Mouse (Mus musculus) kidney, embryonic 14.5 days (tissue): ENCODE results near the gene Dennd1a. TPM values are rescaled to one million over a fixed set of nuclear protein-coding genes. Genes with fewer than 3 reads are reported as not detected.

Experiments
- ATAC-seq: fragments of 200-750 bp; cut with Nextera tagmentation; 2 replicates; pipeline ENCODE4 v1.8.0; 2017; ENCODE audit warnings: moderate number of reproducible peaks, mild to moderate bottlenecking, moderate TSS enrichment, moderate library complexity; ENCODE audit not compliant: low FRiP score, low TSS enrichment
- H3K27ac ChIP-seq: fragments of 300-500 bp; sonication (generic); 2 replicates; pipeline ENCODE4 v1.5.1; 2014; ENCODE audit warnings: low read depth, mild to moderate bottlenecking, low read length, moderate library complexity, mixed read lengths
- H3K27me3 ChIP-seq: fragments of 300-500 bp; sonication (generic); 2 replicates; pipeline ENCODE4 v1.6.1; 2014; ENCODE audit warnings: mild to moderate bottlenecking, low read length; ENCODE audit not compliant: control insufficient read depth, insufficient read depth
- H3K36me3 ChIP-seq: fragments of 300-500 bp; sonication (generic); 2 replicates; pipeline ENCODE4 v1.6.1; 2014; ENCODE audit warnings: low read length, mixed read lengths; ENCODE audit not compliant: control insufficient read depth, insufficient read depth
- H3K4me1 ChIP-seq: fragments of 300-500 bp; sonication (generic); 2 replicates; pipeline ENCODE4 v1.6.1; 2014; ENCODE audit warnings: low read length, mixed read lengths; ENCODE audit not compliant: control insufficient read depth, insufficient read depth
- H3K4me2 ChIP-seq: fragments of 300-500 bp; sonication (generic); replicated peaks from 2 replicates; pipeline ENCODE4 v1.6.1; 2014; ENCODE audit warnings: low read depth, mild to moderate bottlenecking, low read length
- H3K4me3 ChIP-seq: fragments of 300-500 bp; sonication (generic); 2 replicates; pipeline ENCODE4 v1.5.1; 2014; ENCODE audit warnings: mild to moderate bottlenecking, low read length
- H3K9ac ChIP-seq: fragments of 300-500 bp; sonication (generic); 2 replicates; pipeline ENCODE4 v1.6.1; 2014; ENCODE audit warnings: low read depth, mild to moderate bottlenecking, low read length, moderate library complexity
- H3K9me3 ChIP-seq: fragments of 300-500 bp; sonication (generic); 2 replicates; pipeline ENCODE4 v1.6.1; 2016; ENCODE audit warnings: low read length; ENCODE audit not compliant: control insufficient read depth
- WGBS: fragments of 180-500 bp; shearing (Covaris S2); extraction: QIAGEN DNeasy Blood & Tissue Kit; methylation state at CpG from one replicate; pipeline ENCODE4 v1.1.7; 2014; 5-methylcytosine and 5-hydroxymethylcytosine counted together
- polyA plus RNA-seq: library from polyadenylated mRNA; unstranded; fragments of >200 nt; fragmentation: Nextera tagmentation; extraction: Ambion mirVana; gene quantifications from 2 replicates; pipeline ENCODE4 v1.2.1, GENCODE M21; 2014

Gene Dennd1a
- polyA plus RNA-seq, 1 experiment from 2014 or later, result 12.6 TPM

DNA sequence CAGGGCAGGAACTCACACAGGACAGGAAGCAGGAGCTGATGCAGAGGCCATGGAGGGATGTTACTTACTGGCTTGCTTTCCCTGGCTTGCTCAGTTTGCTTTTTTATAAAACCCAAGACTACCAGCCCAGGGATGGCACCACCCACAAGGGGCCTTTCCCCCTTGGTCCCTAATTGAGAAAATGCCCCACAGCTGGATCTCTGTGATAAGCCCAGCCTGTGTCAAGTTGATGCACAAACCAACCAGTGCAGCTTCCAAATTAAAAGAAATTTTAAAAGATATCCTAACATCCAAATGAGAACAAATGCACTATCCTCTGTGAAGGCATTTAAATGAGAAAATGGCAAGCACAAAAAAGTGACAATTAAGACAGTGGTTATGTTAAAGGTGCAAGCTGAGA is 95.6 kb downstream of the Dennd1a start:
- no peak overlapping the region for H3K4me3 ChIP-seq
- no peaks in the 10 kb centered on the region for H3K27me3 ChIP-seq
- H3K4me1 ChIP-seq, result no peaks in the 10 kb centered on the region
- H3K9me3 ChIP-seq, result no peaks in the 10 kb centered on the region
- no peak overlapping the region for H3K4me2 ChIP-seq
- no peak overlapping the region for H3K9ac ChIP-seq
- no peaks in the 10 kb centered on the region for H3K36me3 ChIP-seq
- H3K27ac ChIP-seq, result no peak overlapping the region
- ATAC-seq, result no peak

DNA sequence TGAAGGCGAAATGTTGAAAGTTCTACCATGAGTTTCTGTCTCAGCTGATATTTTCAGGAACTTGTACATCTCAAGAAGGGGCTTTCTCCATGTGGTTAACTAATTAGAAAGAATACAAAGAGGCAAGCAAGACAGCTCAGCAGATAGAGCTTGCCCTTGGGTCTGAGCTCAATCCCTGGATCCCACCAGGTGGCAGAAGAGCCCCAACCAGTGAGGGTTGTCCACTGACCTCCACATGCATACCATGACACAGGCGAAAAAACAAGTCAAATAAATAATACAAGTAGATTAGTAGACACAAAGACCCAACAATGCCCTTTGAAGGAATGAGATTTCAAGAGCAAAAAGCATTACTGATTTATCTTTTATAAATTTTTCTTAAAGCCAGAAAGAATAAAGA is 100.8 kb downstream of the Dennd1a start:
- Histone ChIP-seq H3K27me3 (no peaks in the 10 kb centered on the region), H3K27ac (no peak overlapping the region), H3K4me3 (no peak overlapping the region), H3K36me3 (no peaks in the 10 kb centered on the region), H3K9ac (no peak overlapping the region), H3K9me3 (no peaks in the 10 kb centered on the region), H3K4me2 (no peak overlapping the region), H3K4me1 (no peaks in the 10 kb centered on the region)
- no peak for ATAC-seq
- WGBS, result 80% methylated on average over 2 of the region's 2 CpGs

DNA sequence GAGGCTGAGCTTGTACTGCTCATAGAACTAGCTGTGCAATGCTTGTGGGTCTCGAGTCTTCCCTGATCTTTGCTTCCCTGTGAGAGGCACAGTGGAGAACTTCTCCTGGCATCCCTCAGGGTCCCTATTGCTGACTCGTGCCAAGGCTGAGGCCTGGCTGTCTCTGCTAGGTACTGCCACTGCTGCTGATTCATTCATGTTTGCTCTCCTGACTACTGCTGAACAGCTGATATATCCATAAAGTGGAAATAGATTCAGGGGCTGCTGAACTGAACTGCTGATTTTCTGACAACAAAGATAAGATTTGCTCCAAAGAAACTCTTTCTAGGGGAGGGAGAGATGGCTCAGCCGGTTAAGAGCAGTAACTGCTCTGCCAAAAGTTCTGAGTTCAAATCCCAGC is 102.2 kb downstream of the Dennd1a start:
- Histone ChIP-seq H3K36me3 (no peaks in the 10 kb centered on the region), H3K9me3 (no peaks in the 10 kb centered on the region)

DNA sequence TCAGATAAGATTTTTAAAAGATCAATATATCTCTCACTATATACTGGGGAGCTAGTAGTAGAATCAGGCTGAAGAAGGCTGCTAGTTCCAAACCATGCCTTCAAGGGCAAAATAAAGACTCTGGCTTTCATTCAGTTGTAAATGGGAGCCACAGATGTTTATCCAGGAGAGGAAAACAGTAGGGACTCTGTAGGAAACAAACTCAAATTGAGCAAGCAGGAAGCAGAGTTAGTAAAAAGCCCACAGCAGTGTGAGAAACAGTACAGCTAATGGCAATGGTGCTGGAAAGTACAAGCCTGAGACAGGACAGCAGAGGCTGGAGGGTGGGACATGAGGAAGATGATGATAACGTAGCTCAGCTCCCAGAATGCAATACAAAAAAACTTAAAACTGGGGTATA is 103.3 kb downstream of the Dennd1a start:
- Histone ChIP-seq H3K27me3 (no peaks in the 10 kb centered on the region), H3K36me3 (no peaks in the 10 kb centered on the region), H3K4me1 (no peaks in the 10 kb centered on the region), H3K27ac (no peak overlapping the region), H3K4me2 (no peak overlapping the region), H3K4me3 (no peak overlapping the region), H3K9me3 (no peaks in the 10 kb centered on the region), H3K9ac (no peak overlapping the region)
- WGBS, result 73% methylated on average over 1 of the region's 1 CpGs
- no peak for ATAC-seq

More for the DNA sequence above, 102.2 kb downstream of the Dennd1a start:
- Histone ChIP-seq H3K27ac (no peak overlapping the region), H3K9ac (no peak overlapping the region), H3K4me3 (no peak overlapping the region), H3K4me1 (no peaks in the 10 kb centered on the region), H3K4me2 (no peak overlapping the region), H3K27me3 (no peaks in the 10 kb centered on the region)
- no peak for ATAC-seq
- WGBS, result 90% methylated on average over 3 of the region's 3 CpGs

DNA sequence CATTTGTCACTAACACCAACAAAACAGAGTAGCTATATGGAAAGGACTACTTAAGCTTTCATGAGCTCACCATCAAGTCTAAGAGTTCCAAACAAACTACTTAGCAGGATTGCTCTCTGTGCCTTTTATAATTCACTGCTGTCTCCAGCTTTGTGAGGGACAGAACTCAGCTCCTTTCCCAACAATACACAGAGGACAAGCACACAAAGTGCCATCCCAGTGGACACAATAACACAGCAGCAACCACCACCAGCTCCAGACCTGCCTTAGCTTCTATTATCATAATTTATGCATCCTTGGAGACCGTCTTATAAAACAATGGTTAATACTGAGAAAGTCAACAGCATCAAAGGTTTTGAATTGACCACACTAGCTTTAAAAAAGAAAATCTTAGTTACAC is 104.9 kb downstream of the Dennd1a start:
- H3K27ac ChIP-seq, result no peak overlapping the region
- no peak overlapping the region for H3K4me2 ChIP-seq
- no peak overlapping the region for H3K9ac ChIP-seq
- no peaks in the 10 kb centered on the region for H3K36me3 ChIP-seq
- H3K4me1 ChIP-seq, result no peaks in the 10 kb centered on the region
- no peaks in the 10 kb centered on the region for H3K27me3 ChIP-seq
- no peak overlapping the region for H3K4me3 ChIP-seq
- ATAC-seq, result no peak
- H3K9me3 ChIP-seq, result no peaks in the 10 kb centered on the region
- WGBS, result 91% methylated on average over 1 of the region's 1 CpGs

DNA sequence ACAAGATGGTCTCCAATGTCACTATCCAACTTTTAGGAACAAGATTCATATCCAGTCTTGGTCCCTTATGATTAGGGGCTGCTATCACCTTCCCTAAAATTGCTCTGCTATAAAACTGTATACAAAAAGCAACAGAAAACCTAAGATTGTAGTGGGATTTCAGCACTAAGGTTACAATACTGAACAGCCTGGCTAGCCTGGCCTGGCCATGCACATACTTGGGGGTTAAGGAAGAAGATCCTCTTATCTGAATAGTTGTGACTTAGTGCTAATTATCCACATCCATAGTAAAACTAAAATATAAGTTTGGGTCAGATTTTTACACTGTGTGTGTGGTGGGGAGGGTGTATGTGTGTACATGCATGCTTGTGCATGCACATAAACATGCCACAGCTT is 109.6 kb downstream of the Dennd1a start:
- no peaks in the 10 kb centered on the region for H3K9me3 ChIP-seq
- no peaks in the 10 kb centered on the region for H3K4me1 ChIP-seq
- H3K36me3 ChIP-seq, result no peaks in the 10 kb centered on the region
- no peak overlapping the region for H3K4me2 ChIP-seq
- H3K4me3 ChIP-seq, result no peak overlapping the region
- no peaks in the 10 kb centered on the region for H3K27me3 ChIP-seq
- H3K9ac ChIP-seq, result no peak overlapping the region
- H3K27ac ChIP-seq, result no peak overlapping the region
- ATAC-seq, result no peak

DNA sequence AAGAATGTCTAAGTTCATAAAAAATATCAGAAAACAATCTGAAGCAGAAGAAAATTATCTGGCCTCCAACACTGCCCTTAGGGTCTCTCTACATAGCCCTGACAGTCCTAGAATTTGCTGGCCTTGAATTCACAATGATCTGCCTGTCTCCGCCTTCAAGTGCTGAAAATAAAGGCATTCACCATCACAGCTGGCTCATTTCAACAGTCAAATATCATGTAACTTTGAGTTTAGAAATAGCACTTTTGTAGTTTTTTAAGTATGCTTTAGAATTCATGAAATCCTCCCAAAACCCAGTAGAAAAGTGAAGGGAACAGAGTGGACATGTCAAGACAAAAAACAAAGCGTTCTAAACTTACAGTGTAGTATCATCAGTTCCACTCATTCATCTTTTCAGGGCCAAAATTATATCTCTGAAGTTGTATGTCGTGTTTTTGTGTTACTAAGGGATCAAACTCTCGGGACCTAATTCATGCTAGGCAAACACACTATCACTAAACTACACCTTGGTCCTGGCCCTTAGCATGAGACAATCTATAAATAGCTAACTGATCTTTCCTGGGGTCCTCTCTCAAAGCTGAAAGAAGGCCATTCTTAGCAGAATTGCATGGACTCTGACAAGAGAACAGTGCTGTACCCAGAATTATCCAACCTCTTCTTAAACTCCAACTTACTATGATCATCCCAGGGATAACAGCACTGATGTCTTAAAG is 110.2 kb downstream of the Dennd1a start:
- Histone ChIP-seq H3K4me2 (no peak overlapping the region), H3K4me1 (no peaks in the 10 kb centered on the region), H3K4me3 (no peak overlapping the region), H3K27me3 (no peaks in the 10 kb centered on the region), H3K9ac (no peak overlapping the region), H3K36me3 (no peaks in the 10 kb centered on the region), H3K9me3 (no peaks in the 10 kb centered on the region), H3K27ac (no peak overlapping the region)
- WGBS, result 66% methylated on average over 4 of the region's 4 CpGs
- no peak for ATAC-seq

DNA sequence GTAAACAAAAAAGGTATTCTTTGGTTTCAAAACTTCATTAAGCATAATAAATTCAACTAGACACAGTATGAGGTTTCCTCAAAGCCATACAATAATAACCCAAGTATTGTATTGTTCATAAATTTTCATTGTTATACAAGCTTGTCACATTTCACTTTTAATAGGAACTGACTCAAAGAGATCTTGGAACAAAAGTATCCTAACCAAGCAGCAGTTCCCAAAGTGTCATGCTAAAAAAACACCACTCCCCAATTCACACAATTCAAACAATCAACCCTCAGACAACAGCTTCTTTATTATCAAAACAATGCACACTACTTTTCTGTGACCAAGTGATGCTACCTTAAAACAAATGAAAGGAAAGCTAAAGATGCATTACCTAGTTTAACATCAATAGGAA is 111.9 kb downstream of the Dennd1a start:
- Histone ChIP-seq H3K27ac (no peak overlapping the region), H3K4me1 (no peaks in the 10 kb centered on the region), H3K27me3 (no peaks in the 10 kb centered on the region), H3K4me3 (no peak overlapping the region), H3K9ac (no peak overlapping the region), H3K36me3 (no peaks in the 10 kb centered on the region), H3K9me3 (no peaks in the 10 kb centered on the region), H3K4me2 (no peak overlapping the region)
- no peak for ATAC-seq

DNA sequence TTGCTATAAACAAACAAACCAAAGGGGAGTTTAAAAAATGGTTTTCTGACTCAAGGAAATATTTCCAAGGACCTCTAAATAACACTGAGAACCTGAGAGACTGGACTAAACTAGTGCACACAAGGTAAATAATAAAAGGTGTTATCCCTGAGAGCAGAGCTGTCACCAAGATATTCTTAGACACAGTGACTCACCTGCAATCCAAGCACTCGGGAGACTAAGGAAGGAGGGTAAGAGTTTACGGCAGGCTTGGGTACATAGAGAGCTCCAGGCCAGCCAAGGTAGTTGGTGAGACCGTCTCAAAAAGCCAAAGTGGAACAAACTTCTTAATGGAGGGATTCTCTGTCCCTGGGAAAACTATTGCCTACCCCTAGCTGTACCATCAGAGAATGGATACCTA is 118.6 kb downstream of the Dennd1a start:
- Histone ChIP-seq H3K27ac (no peak overlapping the region), H3K4me1 (no peaks in the 10 kb centered on the region), H3K9ac (no peak overlapping the region), H3K9me3 (no peaks in the 10 kb centered on the region), H3K4me2 (no peak overlapping the region), H3K4me3 (no peak overlapping the region), H3K27me3 (no peaks in the 10 kb centered on the region), H3K36me3 (no peaks in the 10 kb centered on the region)
- WGBS, result 82% methylated on average over 3 of the region's 3 CpGs
- no peak for ATAC-seq
